Mouse (Mus musculus): ENCODE measurements at regions not wholly inside any gene's neighbourhood (a gene's known extent, or its start where the extent isn't known, plus 50 kb on each side); places are given as distances from the start of the nearest gene placed in this dataset.
"Not testable (repeated sequence)": the region's sequence is repeated elsewhere in the genome, so short reads cannot be mapped to it uniquely, and the experiment has no call there.

DNA sequence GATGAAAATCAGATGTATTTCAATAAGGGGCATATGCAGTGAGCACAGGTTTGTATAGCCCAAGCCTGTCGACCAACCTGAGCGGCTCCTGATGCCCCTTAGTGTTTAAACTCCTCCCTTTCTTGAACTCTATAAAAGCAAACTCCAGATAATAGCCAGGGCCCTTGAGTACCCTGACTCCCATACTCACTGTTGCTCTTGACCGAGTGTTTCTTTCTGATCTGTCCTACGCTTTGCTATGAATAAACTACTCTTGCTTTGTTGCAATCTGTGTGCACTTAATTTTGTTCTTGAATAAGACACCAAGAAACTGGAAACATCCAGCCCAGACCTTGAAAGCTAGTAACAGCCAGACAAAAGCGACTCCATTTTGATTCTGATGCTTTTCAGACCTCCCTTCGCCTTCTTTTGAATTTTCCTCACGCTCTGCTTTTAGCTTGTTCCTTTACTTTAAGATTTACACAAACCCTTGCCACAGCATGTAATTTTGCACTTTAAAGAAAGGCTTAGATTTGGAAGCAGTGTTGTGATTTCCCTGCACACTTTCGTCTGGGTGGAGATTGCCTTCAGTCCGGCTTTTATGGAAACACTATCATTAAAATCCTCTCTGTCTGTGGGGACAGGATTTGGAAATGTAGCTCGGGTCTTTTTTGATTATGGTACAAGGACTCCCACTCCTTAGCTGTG, 149.1 kb downstream of the Gm5426 start:
- H3K4me2 ChIP-seq (ENCODE audit: low read length) = no peak overlapping the region
- H3K4me3 ChIP-seq (replicated peaks; ENCODE audit: low read depth, low read length) = no peak overlapping the region
- no peak overlapping the region for H3K9ac ChIP-seq (replicated peaks; ENCODE audit: low read length)
- DNase-seq = no peak
- H3K27ac ChIP-seq (replicated peaks; ENCODE audit: low read depth, low read length) = no peak overlapping the region
- H3K27me3 ChIP-seq (ENCODE audit: control insufficient read depth, insufficient read depth, low read length) = no peaks in the 10 kb centered on the region
- WGBS = 57% methylated on average over 10 of the region's 10 CpGs
- H3K9me3 ChIP-seq (ENCODE audit: control insufficient read depth, low read length) = no peaks in the 10 kb centered on the region
- H3K36me3 ChIP-seq (ENCODE audit: control insufficient read depth, insufficient read depth, low read length) = no peaks in the 10 kb centered on the region
- H3K4me1 ChIP-seq (ENCODE audit: control insufficient read depth, insufficient read depth, low read length) = no peaks in the 10 kb centered on the region
- no peak for ATAC-seq (ENCODE audit: low FRiP score, low TSS enrichment)

DNA sequence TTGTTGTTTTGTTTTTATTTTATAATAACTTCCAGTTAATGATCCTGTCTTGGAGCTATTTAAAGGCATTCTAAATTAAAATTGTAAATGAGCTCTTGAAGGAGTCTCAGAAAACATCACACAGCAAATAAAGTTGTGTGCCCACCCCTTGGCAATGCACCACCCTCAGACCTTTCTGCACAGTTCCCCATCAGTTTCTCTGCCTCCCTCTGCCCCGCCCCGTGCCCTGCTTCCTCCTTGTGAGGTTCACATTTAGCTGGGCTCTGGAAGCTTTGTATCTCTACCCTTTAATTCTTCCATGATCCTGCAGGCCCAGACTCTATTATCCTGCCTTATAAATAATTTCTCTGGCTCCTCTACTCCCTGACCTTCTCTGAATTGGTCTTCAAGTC, 149.7 kb downstream of the Gm5426 start:
- no peak overlapping the region for H3K9ac ChIP-seq (replicated peaks; ENCODE audit: low read length)
- 76% methylated on average over 2 of the region's 2 CpGs for WGBS
- no peaks in the 10 kb centered on the region for H3K4me1 ChIP-seq (ENCODE audit: control insufficient read depth, insufficient read depth, low read length)
- no peak for DNase-seq
- no peak overlapping the region for H3K27ac ChIP-seq (replicated peaks; ENCODE audit: low read depth, low read length)
- no peak for ATAC-seq (ENCODE audit: low FRiP score, low TSS enrichment)
- H3K27me3 ChIP-seq (ENCODE audit: control insufficient read depth, insufficient read depth, low read length) = no peaks in the 10 kb centered on the region
- H3K9me3 ChIP-seq (ENCODE audit: control insufficient read depth, low read length) = no peaks in the 10 kb centered on the region
- H3K36me3 ChIP-seq (ENCODE audit: control insufficient read depth, insufficient read depth, low read length) = no peaks in the 10 kb centered on the region
- H3K4me2 ChIP-seq (ENCODE audit: low read length) = no peak overlapping the region
- H3K4me3 ChIP-seq (replicated peaks; ENCODE audit: low read depth, low read length) = no peak overlapping the region

DNA sequence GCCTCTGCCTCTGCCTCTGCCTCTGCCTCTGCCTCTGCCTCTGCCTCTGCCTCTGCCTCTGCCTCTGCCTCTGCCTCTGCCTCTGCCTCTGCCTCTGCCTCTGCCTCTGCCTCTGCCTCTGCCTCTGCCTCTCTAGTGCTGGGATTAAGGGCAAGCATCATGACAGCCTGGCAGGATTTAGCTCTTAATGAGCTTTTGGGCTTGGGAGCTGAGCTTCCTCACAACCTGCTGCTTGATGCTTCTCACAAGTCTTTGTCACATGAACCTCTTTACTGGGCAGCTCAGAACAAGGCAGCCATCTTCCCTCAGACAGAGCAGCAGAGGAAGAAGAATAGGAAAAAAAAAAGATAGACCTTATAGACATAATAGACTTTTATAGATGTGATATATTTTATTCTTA, 152.6 kb downstream of the Gm5426 start:
- not testable (repeated sequence) for DNase-seq

DNA sequence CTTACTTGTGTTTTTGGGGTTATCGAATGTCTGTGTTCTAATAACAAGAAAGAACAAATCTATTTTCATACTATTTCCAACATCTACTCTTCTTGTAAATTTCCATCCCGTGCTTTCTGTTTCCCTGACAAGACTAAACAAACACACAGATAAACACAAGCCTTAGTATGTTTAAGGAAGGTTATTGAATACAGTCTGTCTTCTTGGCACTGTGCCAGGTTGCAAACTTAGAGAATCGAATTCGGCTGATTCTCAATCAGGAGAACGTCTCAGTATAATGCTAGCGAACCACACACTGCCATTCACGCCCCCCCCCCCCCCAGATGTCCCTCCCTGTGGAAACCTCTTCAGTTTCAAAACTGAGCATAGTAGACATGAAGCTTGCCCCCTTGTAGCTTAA, 157.2 kb downstream of the Gm5426 start:
- peak; percentile 58 for DNase-seq
- WGBS = 50% methylated on average over 7 of the region's 7 CpGs
- H3K4me1 ChIP-seq (ENCODE audit: control insufficient read depth, insufficient read depth, low read length) = no peaks in the 10 kb centered on the region

More for the DNA sequence above, 152.6 kb downstream of the Gm5426 start:
- H3K4me1 ChIP-seq (ENCODE audit: control insufficient read depth, insufficient read depth, low read length); H3K4me2 ChIP-seq (ENCODE audit: low read length); H3K4me3 ChIP-seq (replicated peaks; ENCODE audit: low read depth, low read length); H3K9me3 ChIP-seq (ENCODE audit: control insufficient read depth, low read length); ATAC-seq (ENCODE audit: low FRiP score, low TSS enrichment); H3K27ac ChIP-seq (replicated peaks; ENCODE audit: low read depth, low read length); H3K9ac ChIP-seq (replicated peaks; ENCODE audit: low read length); H3K36me3 ChIP-seq (ENCODE audit: control insufficient read depth, insufficient read depth, low read length); H3K27me3 ChIP-seq (ENCODE audit: control insufficient read depth, insufficient read depth, low read length): not testable (repeated sequence)

DNA sequence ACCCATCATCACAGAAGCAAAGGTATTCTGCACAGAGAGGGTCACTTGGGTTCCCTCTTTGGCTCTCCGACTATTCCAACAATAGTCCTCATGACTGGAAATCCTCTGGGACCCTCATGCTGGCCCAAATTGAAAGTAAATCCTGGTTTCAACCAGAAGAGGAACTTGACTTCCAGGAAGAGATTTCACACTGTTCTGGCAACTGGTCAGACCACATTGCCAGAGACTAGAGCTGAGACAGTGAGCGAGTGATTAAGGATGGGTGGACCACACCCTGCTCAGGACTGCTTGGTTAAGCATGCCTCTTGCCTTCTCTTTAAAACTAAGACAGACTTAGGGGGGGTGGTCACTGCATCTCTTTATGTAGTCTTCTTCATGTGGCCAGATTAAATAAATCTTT, 158.3 kb downstream of the Gm5426 start:
- no peaks in the 10 kb centered on the region for H3K9me3 ChIP-seq (ENCODE audit: control insufficient read depth, low read length)
- ATAC-seq (ENCODE audit: low FRiP score, low TSS enrichment) = no peak
- no peak overlapping the region for H3K9ac ChIP-seq (replicated peaks; ENCODE audit: low read length)
- no peaks in the 10 kb centered on the region for H3K4me1 ChIP-seq (ENCODE audit: control insufficient read depth, insufficient read depth, low read length)
- 86% methylated on average over 2 of the region's 2 CpGs for WGBS
- no peak overlapping the region for H3K4me2 ChIP-seq (ENCODE audit: low read length)
- H3K27me3 ChIP-seq (ENCODE audit: control insufficient read depth, insufficient read depth, low read length) = no peaks in the 10 kb centered on the region
- H3K4me3 ChIP-seq (replicated peaks; ENCODE audit: low read depth, low read length) = no peak overlapping the region
- DNase-seq = no peak
- H3K36me3 ChIP-seq (ENCODE audit: control insufficient read depth, insufficient read depth, low read length) = no peaks in the 10 kb centered on the region
- H3K27ac ChIP-seq (replicated peaks; ENCODE audit: low read depth, low read length) = no peak overlapping the region

More for the DNA sequence above, 157.2 kb downstream of the Gm5426 start:
- H3K9ac ChIP-seq (replicated peaks; ENCODE audit: low read length) = no peak overlapping the region
- H3K4me3 ChIP-seq (replicated peaks; ENCODE audit: low read depth, low read length) = no peak overlapping the region
- no peak overlapping the region for H3K27ac ChIP-seq (replicated peaks; ENCODE audit: low read depth, low read length)
- no peaks in the 10 kb centered on the region for H3K27me3 ChIP-seq (ENCODE audit: control insufficient read depth, insufficient read depth, low read length)
- no peak overlapping the region for H3K4me2 ChIP-seq (ENCODE audit: low read length)
- no peak for ATAC-seq (ENCODE audit: low FRiP score, low TSS enrichment)
- no peaks in the 10 kb centered on the region for H3K36me3 ChIP-seq (ENCODE audit: control insufficient read depth, insufficient read depth, low read length)
- no peaks in the 10 kb centered on the region for H3K9me3 ChIP-seq (ENCODE audit: control insufficient read depth, low read length)

DNA sequence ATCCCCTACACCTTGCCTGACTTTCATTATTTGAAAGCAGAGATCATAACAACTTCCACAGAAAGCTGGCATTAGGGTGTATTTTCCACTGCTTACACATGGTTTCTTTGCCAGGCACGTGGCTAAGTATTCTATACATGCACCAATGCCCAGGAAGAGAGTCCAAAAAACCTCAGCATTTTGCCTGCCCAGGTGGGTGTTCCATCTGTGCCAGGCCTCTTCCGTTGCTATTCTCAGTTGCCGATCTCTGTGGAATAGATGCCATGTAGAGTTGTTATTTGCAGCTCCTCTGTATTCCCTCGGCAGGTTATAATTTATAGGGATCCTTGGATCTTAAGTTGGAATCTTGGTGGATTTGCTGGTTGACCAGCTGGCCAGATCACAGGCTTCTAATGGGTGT, 161.3 kb downstream of the Gm5426 start:
- no peak for DNase-seq
- no peak for ATAC-seq (ENCODE audit: low FRiP score, low TSS enrichment)
- H3K4me1 ChIP-seq (ENCODE audit: control insufficient read depth, insufficient read depth, low read length) = no peaks in the 10 kb centered on the region
- H3K4me2 ChIP-seq (ENCODE audit: low read length) = no peak overlapping the region
- 92% methylated on average over 4 of the region's 4 CpGs for WGBS
- H3K4me3 ChIP-seq (replicated peaks; ENCODE audit: low read depth, low read length) = no peak overlapping the region
- H3K9ac ChIP-seq (replicated peaks; ENCODE audit: low read length) = no peak overlapping the region
- no peak overlapping the region for H3K27ac ChIP-seq (replicated peaks; ENCODE audit: low read depth, low read length)
- H3K27me3 ChIP-seq (ENCODE audit: control insufficient read depth, insufficient read depth, low read length) = no peaks in the 10 kb centered on the region
- H3K9me3 ChIP-seq (ENCODE audit: control insufficient read depth, low read length) = no peaks in the 10 kb centered on the region
- no peaks in the 10 kb centered on the region for H3K36me3 ChIP-seq (ENCODE audit: control insufficient read depth, insufficient read depth, low read length)

DNA sequence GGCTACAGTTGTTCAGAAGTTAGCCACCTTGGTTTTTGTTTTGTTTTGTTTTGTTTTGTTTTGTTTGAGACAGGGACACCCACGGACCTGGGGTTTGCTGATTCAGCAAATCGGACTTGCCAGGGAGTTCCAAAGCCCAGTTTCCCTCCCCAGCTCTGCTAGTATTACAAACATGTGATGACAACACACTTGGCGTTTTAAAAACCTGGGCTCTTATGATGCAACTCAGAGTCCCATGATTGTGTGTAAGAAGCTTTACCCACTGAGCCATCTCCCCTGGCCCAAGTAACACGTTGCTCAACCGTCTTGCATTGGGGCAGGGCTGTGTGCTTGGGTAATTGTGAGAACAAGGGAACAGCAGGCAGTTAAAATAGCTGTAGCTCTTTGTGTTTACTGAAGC, 162.2 kb downstream of the Gm5426 start:
- Histone ChIP-seq H3K9me3 (ENCODE audit: control insufficient read depth, low read length) (no peaks in the 10 kb centered on the region), H3K36me3 (ENCODE audit: control insufficient read depth, insufficient read depth, low read length) (no peaks in the 10 kb centered on the region), H3K4me3 (replicated peaks; ENCODE audit: low read depth, low read length) (no peak overlapping the region), H3K27ac (replicated peaks; ENCODE audit: low read depth, low read length) (no peak overlapping the region), H3K9ac (replicated peaks; ENCODE audit: low read length) (no peak overlapping the region), H3K27me3 (ENCODE audit: control insufficient read depth, insufficient read depth, low read length) (no peaks in the 10 kb centered on the region), H3K4me1 (ENCODE audit: control insufficient read depth, insufficient read depth, low read length) (no peaks in the 10 kb centered on the region), H3K4me2 (ENCODE audit: low read length) (no peak overlapping the region)
- DNase-seq = no peak
- WGBS = 76% methylated on average over 5 of the region's 5 CpGs
- ATAC-seq (ENCODE audit: low FRiP score, low TSS enrichment) = no peak

DNA sequence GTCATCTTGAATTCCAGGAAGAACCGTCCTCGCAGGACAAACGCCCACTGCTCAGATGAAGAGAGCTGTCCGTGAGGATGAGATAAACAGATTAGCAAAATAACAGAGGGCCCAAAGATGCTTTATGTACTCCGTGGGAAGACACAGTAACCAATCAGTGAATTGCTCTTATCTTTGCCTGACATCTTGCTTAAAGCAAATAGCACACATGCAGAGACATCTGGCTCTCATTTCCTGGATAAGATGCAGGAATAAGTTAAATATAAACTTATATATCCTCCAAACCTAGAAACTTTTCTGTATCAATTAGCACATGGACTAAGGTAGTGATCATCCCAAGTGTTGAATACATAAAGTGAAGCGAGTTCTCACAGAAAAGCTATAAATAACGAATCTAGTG, 169.3 kb downstream of the Gm5426 start:
- ATAC-seq (ENCODE audit: low FRiP score, low TSS enrichment) (no peak), DNase-seq (no peak)
- H3K27me3 ChIP-seq (ENCODE audit: control insufficient read depth, insufficient read depth, low read length) = no peaks in the 10 kb centered on the region
- no peak overlapping the region for H3K27ac ChIP-seq (replicated peaks; ENCODE audit: low read depth, low read length)
- WGBS = 85% methylated on average over 7 of the region's 7 CpGs
- no peak overlapping the region for H3K9ac ChIP-seq (replicated peaks; ENCODE audit: low read length)
- no peaks in the 10 kb centered on the region for H3K36me3 ChIP-seq (ENCODE audit: control insufficient read depth, insufficient read depth, low read length)
- H3K4me2 ChIP-seq (ENCODE audit: low read length) = no peak overlapping the region
- no peak overlapping the region for H3K4me3 ChIP-seq (replicated peaks; ENCODE audit: low read depth, low read length)
- no peaks in the 10 kb centered on the region for H3K9me3 ChIP-seq (ENCODE audit: control insufficient read depth, low read length)
- peaks cover 11% of the 10 kb centered on the region; the same call in 1 of the 2 replicates for H3K4me1 ChIP-seq (ENCODE audit: control insufficient read depth, insufficient read depth, low read length)

DNA sequence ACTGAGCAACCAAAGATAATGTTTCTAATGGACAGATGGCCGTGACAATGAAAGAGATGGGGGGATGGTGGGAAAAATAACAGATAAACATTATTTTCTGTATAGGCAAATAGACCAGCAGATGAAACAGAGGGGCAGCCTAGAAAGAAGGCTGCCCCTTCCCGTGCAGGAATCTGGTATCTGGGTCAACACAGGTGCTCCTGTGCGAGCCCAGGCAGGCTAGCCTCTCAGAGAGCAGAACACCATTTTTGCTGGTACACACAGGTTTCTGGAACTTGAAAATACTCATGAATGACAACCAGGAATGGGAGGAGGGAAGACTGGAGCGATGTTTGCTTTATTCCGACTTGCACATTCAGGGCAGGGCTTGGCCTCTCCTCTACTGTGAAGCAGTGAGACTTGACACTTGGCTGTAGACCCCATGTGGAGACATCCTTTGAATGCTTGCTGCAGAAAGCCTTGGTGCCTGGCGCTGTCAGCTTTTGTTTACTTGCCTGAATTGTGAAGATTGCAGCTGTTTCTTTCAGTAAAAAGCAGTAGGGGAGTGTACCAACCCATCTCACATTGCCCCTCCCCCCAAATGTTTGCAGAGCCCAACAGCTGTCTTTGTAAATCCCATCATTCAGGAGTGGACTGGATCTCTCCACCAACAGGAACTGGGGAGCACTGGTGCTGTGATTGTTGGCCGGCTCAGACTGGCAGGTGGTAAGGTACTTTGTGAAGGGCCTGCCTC, 172.5 kb downstream of the Gm5426 start:
- Histone ChIP-seq H3K4me3 (replicated peaks; ENCODE audit: low read depth, low read length) (no peak overlapping the region), H3K27me3 (ENCODE audit: control insufficient read depth, insufficient read depth, low read length) (no peaks in the 10 kb centered on the region), H3K9ac (replicated peaks; ENCODE audit: low read length) (no peak overlapping the region), H3K36me3 (ENCODE audit: control insufficient read depth, insufficient read depth, low read length) (no peaks in the 10 kb centered on the region), H3K4me1 (ENCODE audit: control insufficient read depth, insufficient read depth, low read length) (peaks cover 11% of the 10 kb centered on the region; the same call in 1 of the 2 replicates), H3K4me2 (ENCODE audit: low read length) (no peak overlapping the region), H3K27ac (replicated peaks; ENCODE audit: low read depth, low read length) (peak overlapping the region; percentile 4), H3K9me3 (ENCODE audit: control insufficient read depth, low read length) (no peaks in the 10 kb centered on the region)
- peak; percentile 79 for ATAC-seq (ENCODE audit: low FRiP score, low TSS enrichment)
- WGBS = 8% methylated on average over 7 of the region's 7 CpGs
- peak; percentile 74 for DNase-seq

Measured in midbrain, embryonic 14.5 days (tissue).